Mouse (Mus musculus) stomach, postnatal 0 days (tissue): ENCODE measurements around the gene Ift27.

Source experiments
- CTCF ChIP-seq: IDR thresholded peaks from 2 replicates; pipeline ENCODE4 v1.5.1; 2016; ENCODE audit warnings: antibody characterized with exemption, low read depth, mild to moderate bottlenecking, moderate library complexity
- EP300 ChIP-seq: optimal IDR thresholded peaks from 2 replicates; pipeline ENCODE3; 2016; ENCODE audit warnings: antibody characterized with exemption

- TF ChIP-seq CTCF (no peak), EP300 (no peak)
Observed at GRCm38 (mm10) chr15:78169566-78169965, 4.3 kb downstream of the Ift27 start.
